Mouse (Mus musculus) adrenal gland, adult (tissue): Measurements from ENCODE around the gene Adarb1.

Experiments
- DNase-seq, 2 experiments: peaks; one replicate each; pipeline ENCODE4 v3.0.0; 2022 to 2023; ENCODE audit warnings: low spot score in 1 of 2; ENCODE audit not compliant: inconsistent age in 2 of 2

Gene Adarb1

DNA sequence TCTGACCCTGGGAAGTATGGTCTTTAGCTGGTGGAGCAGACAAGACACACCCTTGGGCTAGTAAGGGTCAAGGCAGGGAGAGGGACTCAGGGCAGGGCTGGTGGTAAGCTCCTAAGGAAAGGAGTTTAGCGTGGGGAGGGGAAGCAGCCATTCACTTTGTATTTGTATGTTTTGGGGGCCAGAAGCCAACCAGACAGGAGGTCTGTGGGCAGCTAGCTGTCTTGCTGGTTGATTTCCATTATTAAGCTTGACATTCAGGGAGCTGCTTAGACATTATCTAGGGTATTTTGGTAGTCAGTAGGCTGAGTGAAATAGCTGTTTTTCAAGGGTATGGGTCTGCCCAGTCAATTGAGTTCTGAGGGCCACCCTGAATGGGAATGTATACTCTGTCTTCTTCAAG is 20.0 kb upstream of the Adarb1 start:
- DNase-seq, result no peak

GRCm38 (mm10) chr10:77435343-77435742 is 17.3 kb upstream of the Adarb1 start:
- DNase-seq, result no peak

- DNase-seq, result peak in 1 of 2 experiments; percentile 69
Observed at GRCm38 (mm10) chr10:77434457-77435151, 16.5 kb upstream of the Adarb1 start.

DNA sequence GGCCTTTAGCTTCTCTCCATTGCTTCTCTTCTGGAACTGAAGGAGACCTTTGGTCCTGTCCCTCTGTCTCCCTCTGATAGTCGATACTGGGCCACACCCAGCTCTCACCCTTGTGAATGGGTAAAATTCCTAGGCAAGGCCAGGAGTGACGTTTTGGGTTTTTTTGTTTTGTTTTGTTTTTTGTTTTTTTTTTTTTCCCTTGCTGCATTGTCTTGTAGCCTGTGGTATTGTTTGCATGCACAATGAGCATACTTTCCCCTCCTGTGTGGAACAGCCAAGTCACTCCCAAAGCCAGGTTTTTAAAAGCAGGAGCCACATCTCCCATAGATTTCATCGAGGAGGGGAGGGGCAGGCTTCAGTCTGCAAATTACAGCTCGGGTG is 16.0 kb upstream of the Adarb1 start:
- no peak for DNase-seq

GRCm38 (mm10) chr10:77430771-77431170 is 12.7 kb upstream of the Adarb1 start:
- DNase-seq, result peak; percentile 61 to 74

GRCm38 (mm10) chr10:77429921-77430320 is 11.9 kb upstream of the Adarb1 start:
- DNase-seq, result no peak

GRCm38 (mm10) chr10:77427610-77428009 is 9.5 kb upstream of the Adarb1 start:
- peak in 1 of 2 experiments; percentile 68 for DNase-seq

DNA sequence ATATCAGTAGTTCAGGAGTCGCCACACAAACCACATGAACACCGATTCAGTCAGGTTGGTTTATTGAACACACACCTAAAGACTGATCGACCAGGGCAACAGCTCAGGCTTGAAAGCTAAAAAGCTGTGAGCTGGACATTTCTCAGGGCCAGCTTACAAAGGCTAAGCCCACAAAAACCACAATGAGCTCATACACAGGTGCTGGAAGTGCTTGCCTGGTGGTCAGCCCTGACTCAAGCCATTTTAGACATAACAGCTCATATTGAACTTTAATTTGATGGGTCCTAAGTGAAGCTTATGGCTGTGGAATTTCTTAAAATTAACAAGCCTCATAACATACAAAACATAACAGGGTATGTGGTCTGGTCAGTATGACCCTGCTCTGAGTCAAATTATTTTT is 2.1 kb upstream of the Adarb1 start:
- no peak for DNase-seq

DNA sequence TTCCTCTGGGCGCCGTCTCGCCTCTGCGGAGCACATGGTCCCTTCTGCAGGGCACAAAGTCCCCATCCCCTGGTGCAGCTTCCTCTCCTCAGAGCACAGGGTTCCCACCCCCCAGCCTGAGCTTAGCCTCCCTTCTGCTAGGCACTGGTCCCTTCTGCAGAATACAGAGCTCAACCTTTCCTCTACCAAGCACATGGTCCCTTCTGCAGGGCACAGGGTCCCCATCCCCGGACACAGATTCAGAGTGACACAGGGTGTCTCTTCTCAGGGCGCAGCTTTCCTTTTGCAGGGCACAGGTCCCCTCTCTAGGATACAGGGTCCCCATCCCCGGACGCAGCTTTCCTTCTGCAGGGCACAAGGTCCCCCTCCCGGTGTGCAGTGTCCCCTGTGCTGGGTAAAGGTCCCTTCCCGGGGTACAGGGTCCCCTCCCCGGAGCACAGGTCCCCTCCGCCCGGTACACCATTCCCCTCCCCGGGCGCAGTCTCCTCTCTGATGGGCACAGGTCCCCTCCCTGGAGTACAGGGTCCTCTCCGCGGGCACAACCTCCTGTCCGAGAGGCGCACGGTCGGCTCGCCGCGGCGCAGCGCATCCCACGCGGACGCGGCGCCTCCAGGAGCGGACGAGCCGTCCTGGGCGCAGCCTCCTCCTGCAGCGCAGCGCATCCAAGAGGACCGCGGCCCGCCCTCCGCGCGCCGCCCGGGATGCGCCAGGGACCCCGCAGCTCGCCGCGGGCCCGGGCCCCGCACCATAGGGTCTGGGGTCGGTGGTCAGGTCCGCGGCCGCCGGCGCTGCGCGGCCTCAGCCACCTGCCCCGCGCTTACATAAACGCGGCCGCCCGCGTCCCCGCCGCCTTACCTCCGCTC is 599 bp downstream of the Adarb1 start:
- DNase-seq, result peak; percentile 51 to 79

- DNase-seq, result peak; percentile 46 to 61
Observed at GRCm38 (mm10) chr10:77416666-77417239, 1.3 kb downstream of the Adarb1 start.

DNA sequence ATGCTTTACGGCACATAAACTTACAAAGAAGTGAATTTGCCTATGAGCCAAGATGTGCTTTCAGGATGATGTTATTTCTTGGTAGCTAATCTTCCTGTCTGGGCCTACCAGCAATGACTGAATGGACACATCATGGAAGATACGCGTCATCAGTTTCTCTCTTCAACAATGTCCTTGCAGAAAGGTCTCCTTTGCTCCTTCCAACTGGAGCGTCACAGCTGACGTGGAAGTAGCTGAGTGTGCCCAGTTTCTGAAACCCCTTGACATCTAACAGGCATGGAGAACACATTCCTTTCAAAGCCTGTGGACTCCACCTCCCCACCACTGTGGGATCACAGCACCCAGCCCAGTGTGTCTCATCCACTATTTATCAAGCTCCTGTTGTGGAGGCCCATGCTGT is 2.2 kb downstream of the Adarb1 start:
- DNase-seq, result peak; percentile 70 to 75

- no peak for DNase-seq
Observed at GRCm38 (mm10) chr10:77413791-77414190, 4.3 kb downstream of the Adarb1 start.

- peak in 1 of 2 experiments; percentile 47 for DNase-seq
Observed at GRCm38 (mm10) chr10:77409154-77409553, 8.9 kb downstream of the Adarb1 start.

- no peak for DNase-seq
Observed at GRCm38 (mm10) chr10:77408241-77408640, 9.8 kb downstream of the Adarb1 start.

- peak; percentile 61 to 77 for DNase-seq
Observed at GRCm38 (mm10) chr10:77406486-77406885, 11.6 kb downstream of the Adarb1 start.

GRCm38 (mm10) chr10:77402463-77402862 is 15.6 kb downstream of the Adarb1 start:
- peak; percentile 36 to 64 for DNase-seq

- no peak for DNase-seq
Observed at GRCm38 (mm10) chr10:77401039-77401438, 17.0 kb downstream of the Adarb1 start.

GRCm38 (mm10) chr10:77399938-77400337 is 18.1 kb downstream of the Adarb1 start:
- no peak for DNase-seq

DNA sequence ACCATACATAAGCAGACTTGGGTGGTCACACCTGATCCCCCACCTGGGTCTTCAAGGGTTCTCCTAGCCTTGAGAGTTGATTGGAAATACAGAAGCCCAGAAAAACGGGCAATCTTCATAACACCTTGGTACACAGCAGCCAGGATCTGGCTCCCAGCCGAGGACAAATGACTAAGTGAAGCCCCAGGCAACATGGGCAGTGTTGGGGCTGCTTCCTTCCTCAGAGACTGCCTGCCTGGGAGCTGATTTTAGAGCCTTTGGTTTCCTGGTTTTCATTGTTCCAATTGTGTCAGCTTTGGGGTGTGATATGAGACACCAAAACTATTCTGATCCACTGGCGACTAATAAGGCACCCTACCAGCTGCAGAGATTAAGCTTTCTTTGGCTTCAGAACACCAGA is 20.0 kb downstream of the Adarb1 start:
- peak; percentile 75 to 85 for DNase-seq

DNA sequence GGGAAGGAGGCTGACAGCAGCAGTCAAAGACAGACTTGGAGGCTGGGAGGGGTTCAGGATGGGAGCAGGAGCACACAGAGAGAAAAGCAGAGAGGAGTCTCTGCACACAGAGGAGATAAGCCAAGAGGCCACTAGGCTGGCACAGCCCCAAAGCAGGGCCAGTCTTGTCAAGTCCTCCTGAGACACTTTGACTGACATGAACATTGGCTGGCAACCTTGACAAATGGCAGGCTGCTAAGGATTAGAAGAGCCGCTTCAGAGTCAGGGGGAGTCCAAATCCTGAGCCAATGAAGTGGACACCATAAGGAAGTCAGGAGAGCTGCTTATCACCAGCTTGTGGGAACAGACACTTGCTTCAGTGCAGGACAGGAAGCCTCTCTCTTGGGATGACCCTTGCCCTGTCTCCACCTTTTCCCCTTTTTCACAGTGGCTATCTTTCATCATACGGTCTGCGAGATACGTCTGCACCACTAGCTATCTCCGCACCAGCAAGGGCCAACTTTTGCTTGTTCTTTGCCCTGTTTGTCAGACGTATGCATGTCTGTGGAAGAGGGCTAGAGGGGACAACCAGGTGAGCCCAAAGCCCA is 20.9 kb downstream of the Adarb1 start:
- no peak for DNase-seq

DNA sequence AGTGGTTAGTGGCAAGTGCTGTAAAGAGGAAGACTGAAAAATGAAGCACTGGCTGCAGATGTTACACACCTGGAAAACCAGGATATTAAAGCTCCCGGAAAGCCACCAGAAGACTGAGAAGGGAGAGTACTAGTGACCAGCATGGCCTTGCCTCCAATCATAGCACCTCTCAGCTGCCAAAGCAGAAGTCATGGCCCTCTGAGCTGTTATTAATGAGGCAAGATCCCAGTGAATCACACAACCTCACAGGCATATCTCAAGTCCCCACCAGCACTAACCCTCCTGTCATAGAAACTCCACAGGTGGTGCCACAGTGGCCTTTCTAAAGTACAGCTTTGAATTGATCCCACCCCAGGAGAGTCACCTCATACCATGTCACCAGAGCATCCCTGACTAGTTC is 22.1 kb downstream of the Adarb1 start:
- peak in 1 of 2 experiments; percentile 68 for DNase-seq
